8 mouse cellular contexts compared by ENCODE assay signal in the genomic region with DNA sequence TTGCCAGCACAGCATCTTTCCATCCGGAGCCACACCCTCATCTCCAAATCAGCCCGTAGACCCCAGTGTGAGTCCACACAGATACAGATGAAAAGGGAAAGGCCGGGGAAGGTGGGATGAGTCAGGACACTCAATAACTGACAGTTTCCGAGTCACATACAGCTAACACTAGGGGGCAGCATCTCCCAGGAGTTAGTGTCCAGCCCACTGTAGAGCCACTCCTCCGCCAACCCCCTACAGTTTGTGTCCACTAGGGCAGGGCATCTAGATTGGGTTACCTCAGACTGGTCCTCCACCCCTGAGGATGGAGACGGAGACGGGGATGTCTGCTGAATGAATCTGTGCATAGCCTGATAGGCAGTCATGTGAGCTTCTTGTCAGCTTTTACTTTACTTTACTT. TPM values are rescaled to one million over a fixed set of nuclear protein-coding genes. Genes with fewer than 3 reads are reported as not detected.
A peak's percentile ranks its signal among the peaks of the same experiment; 100 is the strongest.
DNase-seq lines count a peak whose midpoint lies in the region; ATAC-seq and TF ChIP-seq lines count a peak whose summit lies in the region.

No protein-coding gene starts in this region.

- no peak overlapping the region for H3K9ac ChIP-seq in stomach, embryonic 15.5 days

- peak; percentile 37 to 57 for DNase-seq in right cerebral cortex, adult 2 months (ENCODE audit: low spot score in 2 of 2)
- no peak for DNase-seq in right cerebral cortex, adult 18-20 months
- DNase-seq in heart, postnatal 4 days: peak; percentile 83
- DNase-seq in layer of hippocampus, postnatal 36 days: peak; percentile 25 to 33

- no peak for TF ChIP-seq POLR2A in bone marrow, adult 2 months (IDR thresholded peaks at IDR 0.05; ENCODE audit: borderline replicate concordance, control insufficient read depth, low read depth, low read length)
- TF ChIP-seq POLR2A in embryonic fibroblast, embryonic 13.5 days (IDR thresholded peaks at IDR 0.05; ENCODE audit: low read depth, low read length): no peak

- H3K4me1 ChIP-seq in bone marrow, adult 2 months (ENCODE audit: control insufficient read depth, insufficient read depth, low read length): no peaks in the 10 kb centered on the region; the same call in 1 of the 2 replicates
- H3K4me1 ChIP-seq in embryonic fibroblast, embryonic 13.5 days (ENCODE audit: control insufficient read depth, insufficient read depth, low read length): no peaks in the 10 kb centered on the region
- H3K4me1 ChIP-seq in stomach, embryonic 15.5 days: no peaks in the 10 kb centered on the region

- ATAC-seq in stomach, embryonic 15.5 days (ENCODE audit: insufficient read depth, low FRiP score, low read depth): peak; percentile 63; the same call in 1 of the 2 replicates

- H3K27me3 ChIP-seq in stomach, embryonic 15.5 days (replicated peaks): no peaks in the 10 kb centered on the region

- peaks cover 26% of the 10 kb centered on the region; the same call in 1 of the 2 replicates for H3K36me3 ChIP-seq in macrophage (ENCODE audit: inconsistent target)
- no peaks in the 10 kb centered on the region for H3K36me3 ChIP-seq in stomach, embryonic 15.5 days

- whole genome bisulfite sequencing in bone marrow, adult 2 months: 3% methylated on average over 7 of the region's 7 CpGs
- WGBS in macrophage (ENCODE audit: missing documents): 8% methylated on average over 7 of the region's 7 CpGs
- WGBS in stomach, embryonic 15.5 days: 23% methylated on average over 7 of the region's 7 CpGs

- no peak overlapping the region for H3K4me3 ChIP-seq in bone marrow, adult 2 months (replicated peaks; ENCODE audit: control insufficient read depth, low read depth, low read length)
- H3K4me3 ChIP-seq in embryonic fibroblast, embryonic 13.5 days (ENCODE audit: insufficient read depth, low read length): no peak overlapping the region
- H3K4me3 ChIP-seq in macrophage (ENCODE audit: inconsistent target): peak overlapping the region; percentile 16; the same call in 1 of the 2 replicates
- H3K4me3 ChIP-seq in stomach, embryonic 15.5 days (replicated peaks): no peak overlapping the region

- peak; percentile 98 for TF ChIP-seq CTCF in bone marrow, adult 2 months (IDR thresholded peaks at IDR 0.05; ENCODE audit: control insufficient read depth, insufficient read depth, low read length)
- peak; percentile 73 for TF ChIP-seq CTCF in embryonic fibroblast, embryonic 13.5 days (IDR thresholded peaks at IDR 0.05; ENCODE audit: borderline replicate concordance, insufficient read depth, low read length)

- H3K4me2 ChIP-seq in stomach, embryonic 15.5 days: no peak overlapping the region

- H3K9me3 ChIP-seq in stomach, embryonic 15.5 days: no peaks in the 10 kb centered on the region

- H3K27ac ChIP-seq in bone marrow, adult 2 months (ENCODE audit: control insufficient read depth, insufficient read depth, low read depth, low read length, poor library complexity): no peak overlapping the region
- no peak overlapping the region for H3K27ac ChIP-seq in embryonic fibroblast, embryonic 13.5 days (ENCODE audit: insufficient read depth, low read length)
- peak overlapping the region; percentile 48 for H3K27ac ChIP-seq in macrophage
- no peak overlapping the region for H3K27ac ChIP-seq in stomach, embryonic 15.5 days

- no peaks in the 10 kb centered on the region for H3K79me2 ChIP-seq in macrophage (ENCODE audit: inconsistent target)

RNA-seq across cellular contexts. Expression of a gene that starts 20.8 kb away (rescaled TPM):
- 25.2 and 41.8 TPM in 2 replicates for polyA plus RNA-seq in bone marrow, adult 2 months (2011; ENCODE audit: insufficient read depth, insufficient read length, low replicate concordance, missing spikeins)
- polyA plus RNA-seq in embryonic fibroblast, embryonic 13.5 days (2011; ENCODE audit: insufficient read length, low read depth, missing spikeins): 0.44 TPM in 1 of 2 replicates, not detected in the other
- total RNA-seq in heart, postnatal 4 days (2021): 1 to 10 TPM; 2.1 to 2.8 TPM
- total RNA-seq in layer of hippocampus, postnatal 36 days (2021): 1 to 10 TPM; 4.2 to 6.9 TPM
- total RNA-seq in macrophage (2018; cell fraction: chromatin; rRNA removed): 1,000 to 10,000 TPM in 7 of 26 experiments, 100 to 1,000 TPM in 18, 10 to 100 TPM in 1; 86.9 to 1,791 (median 552) TPM
- 100 to 1,000 TPM in 4 of 26 experiments, 10 to 100 TPM in 22; 20.6 to 153 (median 53.9) TPM for total RNA-seq in macrophage (2018; cell fraction: cytosol; rRNA removed)
- 100 to 1,000 TPM in 25 of 26 experiments, 10 to 100 TPM in 1; 94.6 to 605 (median 335) TPM for total RNA-seq in macrophage (2018; cell fraction: nucleus; rRNA removed)
- polyA plus RNA-seq in macrophage (2018): 29.2 to 94.0 TPM (median 43.1 TPM) in 3 replicates
- 11.3 and 12.5 TPM in 2 replicates for polyA plus RNA-seq in stomach, embryonic 15.5 days (2015; fragmentation: Nextera tagmentation; extraction: Ambion mirVana)

RNA-seq across cellular contexts. Expression of a gene that starts 33.7 kb away (rescaled TPM):
- 111 and 170 TPM in 2 replicates for polyA plus RNA-seq in bone marrow, adult 2 months (2011; ENCODE audit: insufficient read depth, insufficient read length, low replicate concordance, missing spikeins)
- polyA plus RNA-seq in embryonic fibroblast, embryonic 13.5 days (2011; ENCODE audit: insufficient read length, low read depth, missing spikeins): 296 and 366 TPM in 2 replicates
- 100 to 1,000 TPM; 358 to 374 TPM for total RNA-seq in heart, postnatal 4 days (2021)
- total RNA-seq in layer of hippocampus, postnatal 36 days (2021): 100 to 1,000 TPM; 568 to 611 TPM
- total RNA-seq in macrophage (2018; cell fraction: chromatin; rRNA removed): 100 to 1,000 TPM in 15 of 26 experiments, 10 to 100 TPM in 11; 33.9 to 200 (median 104) TPM
- 100 to 1,000 TPM; 105 to 170 (median 135) TPM for total RNA-seq in macrophage (2018; cell fraction: cytosol; rRNA removed)
- total RNA-seq in macrophage (2018; cell fraction: nucleus; rRNA removed): 100 to 1,000 TPM in 3 of 26 experiments, 10 to 100 TPM in 23; 40.0 to 130 (median 72.8) TPM
- 107 to 155 TPM (median 130 TPM) in 3 replicates for polyA plus RNA-seq in macrophage (2018)
- polyA plus RNA-seq in stomach, embryonic 15.5 days (2015; fragmentation: Nextera tagmentation; extraction: Ambion mirVana): 250 and 272 TPM in 2 replicates
